Mouse (Mus musculus) ovary, adult 18-20 months (tissue): ENCODE measurements around the gene Clec12a.
"Not testable (repeated sequence)": the region's sequence is repeated elsewhere in the genome, so short reads cannot be mapped to it uniquely, and the experiment has no call there.

Source experiments
- DNase-seq: peaks from one replicate; pipeline ENCODE4 v3.0.0; 2022; ENCODE audit warnings: low spot score, mixed read lengths

The Clec12a gene

DNA sequence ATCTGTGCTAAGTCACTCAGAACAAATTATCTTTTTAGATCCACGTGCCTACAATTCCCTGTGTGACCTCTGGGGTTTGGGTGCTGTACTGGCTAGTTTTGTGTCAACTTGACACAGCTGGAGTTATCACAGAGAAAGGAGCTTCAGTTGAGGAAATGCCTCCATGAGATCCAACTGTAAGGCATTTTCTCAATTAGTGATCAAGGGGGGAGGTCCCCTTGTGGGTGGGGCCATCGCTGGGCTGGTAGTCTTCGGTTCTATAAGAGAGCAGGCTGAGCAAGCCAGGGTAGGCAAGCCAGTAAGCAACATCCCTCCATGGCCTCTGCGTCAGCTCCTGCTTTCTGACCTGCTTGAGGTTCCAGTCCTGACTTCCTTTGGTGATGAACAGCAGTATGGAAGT is at the start of gene Clec12a:
Clec12a (plus strand) TSS at position 301 of the 400 bp plus-strand sequence.
- not testable (repeated sequence) for DNase-seq

DNA sequence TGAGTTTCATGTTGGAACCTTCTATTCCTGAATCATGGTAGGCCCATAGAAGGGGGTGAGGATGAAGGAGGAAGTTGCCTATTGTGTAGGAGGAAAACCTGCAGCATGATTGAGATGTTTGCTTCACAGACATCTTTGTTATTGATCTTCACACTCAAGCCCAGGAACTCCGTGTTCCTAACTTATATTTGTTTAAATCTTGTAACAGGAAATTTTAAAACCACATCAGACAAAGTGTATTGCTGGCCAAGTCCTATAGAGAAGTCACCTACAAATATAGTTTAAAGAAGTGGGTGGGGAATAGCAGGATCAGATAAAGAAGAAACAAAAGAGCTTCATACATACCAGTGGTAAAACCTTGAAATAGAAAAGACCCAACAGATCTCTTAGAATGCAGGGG is 38.3 kb upstream of the Clec12a start:
- no peak for DNase-seq

DNA sequence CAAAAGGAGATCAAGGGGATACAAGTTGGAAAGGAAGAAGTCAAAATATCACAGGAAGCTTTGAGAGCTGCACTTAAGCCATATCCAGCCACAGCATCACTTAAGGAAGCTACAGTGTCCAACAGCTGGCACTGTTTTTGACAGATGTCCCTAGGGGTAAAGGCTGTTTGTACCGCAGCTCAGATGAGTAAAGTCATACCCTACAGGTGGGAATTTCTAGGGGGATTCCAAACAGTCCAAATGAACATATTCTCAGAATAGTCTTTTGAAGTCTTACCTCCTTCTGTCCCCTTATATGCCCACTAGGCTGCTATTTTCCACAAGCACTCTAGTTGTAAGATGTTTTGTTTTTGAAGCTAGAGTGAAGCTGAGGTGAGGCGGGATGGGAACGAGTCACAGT is 30.0 kb upstream of the Clec12a start:
- no peak for DNase-seq

DNA sequence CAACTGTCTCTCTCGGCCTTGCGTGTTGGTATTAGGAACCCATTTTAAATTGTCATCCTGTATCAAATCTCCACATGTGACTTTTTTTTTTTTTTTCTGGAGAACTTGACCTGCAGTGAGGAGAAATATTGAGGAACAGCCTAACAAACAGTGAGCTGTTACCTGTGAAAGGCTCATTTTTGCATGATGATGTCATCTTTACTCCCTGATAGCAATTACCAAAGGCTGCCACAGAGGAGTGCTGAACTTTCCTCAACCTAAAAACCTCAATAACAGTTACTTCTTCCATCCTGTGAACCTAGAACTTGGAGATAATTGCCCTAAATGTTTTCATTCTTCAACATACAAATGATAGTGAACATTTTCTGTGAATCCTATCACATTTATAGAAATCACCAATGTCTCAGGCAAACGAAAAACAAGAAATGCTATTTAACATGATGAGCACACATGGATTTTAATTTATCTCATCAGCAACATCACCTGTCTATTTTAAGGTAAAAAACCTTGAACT is 27.8 kb upstream of the Clec12a start:
- no peak for DNase-seq

DNA sequence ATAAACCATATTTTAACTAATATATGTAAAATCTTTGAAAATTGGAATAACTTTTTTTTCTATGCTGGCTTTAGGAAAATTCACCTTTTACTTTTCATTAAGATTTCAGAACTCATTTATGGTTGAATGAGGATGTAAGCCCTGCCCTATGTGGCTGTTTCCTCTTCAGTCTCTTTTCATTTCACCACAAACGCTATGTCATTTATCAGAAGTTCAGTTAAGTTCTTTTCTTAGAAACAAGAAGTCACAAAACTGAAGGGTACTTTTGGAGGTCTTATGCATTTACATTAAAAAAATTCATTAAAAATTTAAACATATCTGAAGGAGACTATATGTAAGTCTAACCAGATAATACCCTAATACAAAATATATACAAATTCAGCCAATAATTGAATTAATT is 26.8 kb upstream of the Clec12a start:
- no peak for DNase-seq

DNA sequence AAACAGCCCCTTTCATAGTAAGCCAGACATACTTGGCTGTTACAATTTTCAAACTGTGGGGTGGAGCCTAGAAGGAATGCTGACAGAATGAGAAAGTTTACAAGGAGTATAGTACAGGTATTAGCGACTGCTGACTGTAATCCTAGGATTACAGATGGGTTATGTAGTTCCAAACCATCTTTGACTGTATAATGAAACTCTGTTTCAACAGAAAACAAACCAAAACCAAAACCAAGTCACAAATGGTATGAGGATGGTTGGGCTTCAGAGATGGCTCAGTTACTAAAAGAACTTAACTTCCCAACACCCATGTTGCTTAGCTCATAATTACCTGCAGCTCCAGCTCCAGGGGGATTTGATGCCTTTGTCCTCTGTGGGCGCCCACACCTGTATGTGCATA is 26.0 kb upstream of the Clec12a start:
- no peak for DNase-seq

DNA sequence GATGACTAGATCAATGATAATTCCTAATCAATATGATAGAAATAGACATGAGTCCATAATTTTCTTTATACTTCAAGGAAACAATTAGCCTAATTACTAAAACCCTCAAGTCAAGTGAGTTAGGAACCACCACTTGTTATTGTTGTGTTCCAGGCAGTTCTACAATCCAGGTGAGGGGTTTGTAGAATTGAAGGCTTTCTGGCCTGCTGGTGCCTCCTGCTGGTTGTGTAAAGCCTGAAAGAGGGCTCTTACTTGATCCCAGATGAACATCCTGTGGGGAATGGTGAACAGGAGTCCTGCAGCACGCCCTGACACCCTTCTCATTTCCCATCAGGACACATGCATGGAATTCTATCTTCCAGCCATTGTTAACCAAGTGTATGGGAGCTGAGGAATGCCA is 24.1 kb upstream of the Clec12a start:
- no peak for DNase-seq

DNA sequence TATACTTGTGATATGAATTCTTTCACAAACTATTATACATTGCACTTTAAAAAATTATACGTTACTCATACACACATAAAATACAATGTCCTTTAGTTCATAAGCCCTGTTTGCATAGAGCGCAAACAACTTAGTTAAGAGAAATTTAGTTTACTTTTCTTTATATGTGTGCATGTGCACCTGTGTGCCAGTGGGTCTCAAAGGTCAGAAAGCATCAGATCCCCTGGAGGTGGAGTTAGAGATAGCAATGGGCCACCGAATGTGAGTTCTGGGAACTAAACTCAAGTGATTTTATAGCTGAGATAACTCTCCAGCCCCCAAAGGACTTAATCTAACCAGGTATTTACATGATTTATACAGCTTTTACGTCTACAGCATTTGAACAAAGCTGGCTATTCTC is 23.2 kb upstream of the Clec12a start:
- no peak for DNase-seq

DNA sequence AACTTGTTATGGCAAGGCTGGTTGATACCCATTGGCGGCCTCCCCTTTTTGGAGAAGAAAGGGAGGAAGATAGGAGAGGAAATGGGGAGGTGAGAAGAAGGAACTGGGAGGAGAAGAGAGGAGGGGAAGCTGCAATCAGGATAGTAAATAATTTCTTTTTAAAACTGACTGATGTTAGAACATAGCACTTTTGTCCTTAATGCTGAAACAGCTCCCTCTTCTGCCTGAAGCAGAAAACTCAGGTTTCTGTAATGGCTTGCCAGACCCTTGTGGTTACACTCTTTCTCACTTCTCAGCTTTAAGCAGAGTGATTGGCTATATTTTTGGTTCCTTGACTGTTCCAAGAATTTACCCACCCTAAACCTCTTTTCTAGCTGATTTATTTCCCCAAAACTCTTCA is 16.5 kb upstream of the Clec12a start:
- no peak for DNase-seq

DNA sequence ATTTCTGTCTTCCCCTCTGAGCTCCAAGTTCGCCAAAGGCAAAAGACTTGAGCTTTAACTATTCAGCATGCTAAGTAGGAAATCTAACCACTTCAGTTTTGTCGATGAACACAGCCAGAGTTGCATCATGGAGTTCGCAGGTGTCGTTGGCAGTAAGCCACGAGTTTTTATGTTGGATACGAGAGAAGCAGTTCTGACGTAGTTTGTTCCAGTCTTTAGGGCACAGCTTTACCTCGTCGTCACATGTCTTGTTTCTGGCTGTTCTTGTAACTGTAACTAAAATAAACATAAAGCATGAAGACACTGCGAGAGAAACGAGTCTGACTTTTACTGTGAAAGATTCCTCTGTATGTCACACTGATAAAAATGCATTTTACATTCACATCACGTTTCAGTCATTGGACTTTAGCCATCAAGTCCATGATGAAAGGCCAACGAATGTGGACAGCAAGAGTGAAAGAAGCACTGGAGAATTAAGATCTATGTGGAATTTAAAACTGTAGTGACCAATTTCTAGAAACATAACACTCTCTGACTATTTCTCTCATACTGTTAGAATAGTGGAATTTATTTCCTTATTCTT is 15.8 kb upstream of the Clec12a start:
- DNase-seq = no peak

DNA sequence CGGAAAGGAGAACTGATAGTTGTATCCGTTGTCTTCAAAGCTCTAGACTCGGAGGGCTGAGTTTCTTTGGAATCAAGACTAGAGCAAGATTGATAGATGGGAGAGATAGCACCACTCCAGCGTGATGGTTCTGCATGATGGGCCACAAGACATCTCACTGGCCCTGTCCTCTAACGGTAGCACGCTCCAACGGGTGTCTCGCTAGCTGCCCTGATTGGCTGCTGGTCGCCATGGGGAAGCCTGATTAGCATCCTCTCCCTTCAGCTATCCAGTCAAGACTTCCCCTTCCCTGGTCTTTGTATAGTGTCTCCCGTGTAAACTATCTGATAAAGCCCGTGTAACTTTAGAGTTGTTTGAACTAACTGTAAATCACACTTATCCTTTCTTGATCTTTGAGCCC is 10.9 kb upstream of the Clec12a start, which contains the start of gene 4922502D21Rik:
4922502D21Rik (minus strand) TSS at position 187 of the 400 bp plus-strand sequence.
- DNase-seq = no peak

DNA sequence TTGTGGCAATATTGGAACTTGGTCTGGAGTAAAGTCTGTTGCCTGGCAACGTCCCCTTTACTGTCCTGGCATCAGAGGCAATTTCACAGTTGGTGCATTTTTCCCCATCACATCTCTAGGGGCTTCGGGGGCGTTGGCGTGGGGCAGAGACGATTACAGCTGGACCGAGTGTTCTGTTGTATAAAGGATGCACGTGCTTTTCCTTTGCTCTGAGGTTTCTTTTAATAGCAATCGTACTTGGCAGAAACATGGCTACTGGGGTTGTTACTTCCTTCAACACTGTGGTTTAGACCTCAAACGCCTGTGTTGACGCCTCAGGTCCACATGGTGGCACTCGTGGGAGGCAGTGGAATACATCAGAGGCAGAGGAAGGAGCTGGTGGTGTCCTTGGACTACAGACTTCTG is 8.8 kb upstream of the Clec12a start:
- peak; percentile 28 for DNase-seq

DNA sequence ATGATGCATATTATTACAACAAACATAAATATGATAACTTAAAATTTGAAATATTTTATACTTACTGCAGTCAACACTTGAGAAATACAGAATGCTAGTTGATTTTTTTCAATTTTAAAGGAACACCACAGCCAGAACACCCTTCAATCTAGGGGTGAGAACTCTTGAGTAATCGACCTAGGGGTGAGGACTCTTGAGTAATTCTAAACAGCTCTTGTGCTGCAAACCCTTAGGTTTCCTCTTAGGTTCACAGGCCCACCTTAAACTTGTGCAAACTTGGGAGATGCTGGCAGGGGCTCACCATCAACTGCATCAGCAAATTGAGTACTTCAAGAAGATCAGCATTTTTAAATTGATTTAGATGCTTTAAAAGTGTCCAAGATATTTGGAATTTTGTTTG is 4.7 kb upstream of the Clec12a start:
- no peak for DNase-seq

DNA sequence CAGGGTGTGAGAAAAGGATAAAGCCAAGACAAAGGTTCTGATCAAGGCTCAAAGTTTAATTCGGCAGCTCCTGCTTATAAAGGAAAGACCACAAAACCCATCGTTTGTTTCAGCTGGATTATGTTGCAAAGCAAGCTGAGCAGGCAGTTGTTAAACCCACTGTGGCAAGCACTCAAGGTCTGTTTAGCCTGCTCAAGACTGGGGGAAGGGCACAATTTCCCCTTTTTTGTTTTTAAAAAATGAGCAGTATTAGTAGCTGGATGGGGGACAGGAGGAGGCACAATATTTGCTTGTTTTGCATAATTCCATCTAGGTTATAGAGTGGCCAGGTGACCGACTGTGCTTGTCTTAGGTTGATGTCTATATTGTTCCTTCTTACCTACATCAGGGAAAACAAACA is 1.9 kb downstream of the Clec12a start:
- DNase-seq = no peak

DNA sequence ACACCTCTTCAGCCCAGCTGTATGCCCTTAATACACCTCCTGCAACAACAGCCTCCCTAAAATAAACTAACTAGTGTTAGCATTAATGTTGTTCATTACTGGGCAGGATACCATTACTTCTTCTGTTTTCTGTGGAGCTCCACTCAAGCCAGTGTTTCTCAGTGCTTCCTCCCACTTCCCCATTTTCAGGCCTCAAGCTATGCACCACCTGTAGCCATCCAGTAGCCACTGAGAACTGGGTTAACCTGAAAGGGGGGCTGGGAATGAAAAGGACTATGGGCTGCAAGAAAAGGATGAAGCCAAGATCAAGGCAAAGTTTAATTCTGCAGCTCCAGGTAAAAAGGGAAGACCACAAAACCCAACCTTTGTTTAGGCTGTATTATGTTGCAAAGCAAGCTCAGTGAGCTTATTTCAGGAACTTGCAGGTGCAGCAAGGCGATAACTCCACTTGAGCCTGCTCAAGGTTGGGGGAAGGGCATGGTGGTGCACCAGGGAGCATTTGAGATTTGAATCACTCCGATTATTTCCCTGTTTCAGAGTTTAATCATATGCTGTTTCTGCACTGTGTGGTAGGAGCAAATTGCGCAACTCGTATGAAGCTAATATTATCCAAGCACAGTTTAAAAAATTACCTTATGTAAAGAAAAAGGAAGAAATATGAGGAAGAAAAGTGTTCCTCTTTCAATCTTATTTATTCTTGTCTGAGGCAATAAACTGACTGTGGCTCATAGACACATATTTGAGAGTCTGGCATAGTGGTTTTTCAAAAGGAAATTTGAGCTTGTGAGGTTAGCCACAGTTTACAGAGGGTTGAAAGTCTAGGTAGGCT is 7.2 kb downstream of the Clec12a start:
- no peak for DNase-seq

DNA sequence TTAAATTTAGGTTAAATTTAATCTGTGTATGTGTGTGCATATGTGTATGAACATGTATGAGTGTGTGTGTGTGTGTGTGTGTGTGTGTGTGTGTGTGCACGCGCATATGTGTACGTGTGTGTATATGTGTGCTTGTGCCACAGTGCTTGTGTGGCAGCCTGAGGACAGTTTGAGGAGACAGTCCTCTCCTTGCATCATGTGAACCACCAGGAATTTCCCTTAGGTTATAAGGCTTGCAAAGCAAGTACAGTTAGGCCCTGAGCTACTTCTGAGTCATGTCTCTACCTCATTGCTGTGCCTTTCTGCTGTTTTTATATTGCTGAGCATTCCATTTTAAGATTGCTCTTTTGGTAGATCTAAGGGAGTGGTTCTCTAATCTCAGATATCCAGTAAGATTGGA is 8.6 kb downstream of the Clec12a start:
- no peak for DNase-seq

DNA sequence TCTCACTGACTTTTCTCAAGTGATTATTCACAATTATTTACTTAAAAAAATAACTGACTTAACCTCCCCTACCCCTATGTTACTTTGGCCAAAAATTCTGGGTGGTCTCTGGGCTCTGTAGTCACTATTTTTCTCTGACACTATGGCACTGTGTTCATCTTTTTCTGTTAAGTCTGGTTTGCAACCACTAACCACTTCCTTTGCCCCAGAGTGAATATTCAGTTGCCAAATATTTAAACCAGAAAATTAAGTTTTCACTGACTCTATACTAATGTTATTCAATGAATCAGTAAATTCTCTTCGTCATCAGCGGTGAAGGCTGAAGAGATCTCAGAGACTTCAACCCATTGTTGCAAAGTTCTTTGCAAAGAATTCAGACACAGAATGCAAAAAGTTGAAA is 13.3 kb downstream of the Clec12a start:
- no peak for DNase-seq

DNA sequence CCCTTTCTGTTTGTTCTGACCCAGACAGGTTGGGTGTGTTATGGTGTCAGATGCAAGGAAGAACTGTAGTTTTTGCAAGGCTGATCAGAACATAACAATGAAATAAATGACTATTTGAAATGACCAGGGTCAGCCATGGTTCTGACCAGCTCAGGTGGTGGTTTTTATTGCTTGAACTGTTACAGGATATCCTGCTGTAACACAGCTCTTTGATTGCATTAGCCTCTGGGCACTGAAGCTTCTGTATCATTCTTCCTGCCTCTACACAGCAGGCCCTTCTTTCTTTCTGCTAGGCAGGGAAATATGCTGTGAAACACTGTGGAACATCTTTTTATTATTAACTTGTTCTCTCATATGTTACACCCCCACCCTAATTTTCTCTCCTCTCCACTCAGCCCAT is 13.9 kb downstream of the Clec12a start:
- DNase-seq = no peak

DNA sequence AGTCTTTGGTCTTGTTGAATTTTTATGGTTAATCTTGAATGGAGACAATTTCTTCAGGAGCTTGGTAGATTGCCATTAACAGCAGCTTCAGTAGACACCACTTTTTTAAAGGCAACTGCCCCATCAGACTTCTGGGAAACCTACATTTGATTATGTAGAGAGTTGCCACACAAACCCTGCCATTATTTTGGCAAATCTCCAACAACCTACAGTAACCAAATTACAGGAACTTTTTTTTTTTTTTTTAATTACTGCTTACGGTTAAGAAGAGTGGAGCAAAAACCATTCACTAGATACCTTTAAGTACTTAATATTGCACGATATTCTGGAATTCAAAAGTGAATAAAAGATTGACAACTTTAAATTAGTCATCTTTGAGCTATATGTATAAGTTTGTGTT is 17.0 kb downstream of the Clec12a start:
- no peak for DNase-seq

DNA sequence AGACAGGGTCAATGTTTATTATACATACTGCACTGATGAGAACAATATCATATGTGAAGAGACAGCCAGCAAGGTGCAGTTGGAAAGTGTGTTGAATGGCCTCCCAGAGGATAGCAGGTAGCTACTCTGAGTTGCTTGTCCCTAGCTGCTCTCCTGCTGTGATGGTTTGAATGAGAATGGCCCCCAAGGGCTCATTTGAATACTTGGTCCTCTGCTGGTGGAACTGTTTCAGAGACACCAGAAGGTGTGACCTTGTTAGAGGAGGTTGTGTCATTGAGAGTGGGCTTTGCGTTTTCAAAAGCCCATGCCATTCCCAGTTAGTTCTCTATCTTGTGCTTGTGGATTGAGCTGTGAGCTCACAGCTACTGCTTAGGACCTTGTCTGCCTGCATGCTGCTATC is 21.5 kb downstream of the Clec12a start:
- no peak for DNase-seq

DNA sequence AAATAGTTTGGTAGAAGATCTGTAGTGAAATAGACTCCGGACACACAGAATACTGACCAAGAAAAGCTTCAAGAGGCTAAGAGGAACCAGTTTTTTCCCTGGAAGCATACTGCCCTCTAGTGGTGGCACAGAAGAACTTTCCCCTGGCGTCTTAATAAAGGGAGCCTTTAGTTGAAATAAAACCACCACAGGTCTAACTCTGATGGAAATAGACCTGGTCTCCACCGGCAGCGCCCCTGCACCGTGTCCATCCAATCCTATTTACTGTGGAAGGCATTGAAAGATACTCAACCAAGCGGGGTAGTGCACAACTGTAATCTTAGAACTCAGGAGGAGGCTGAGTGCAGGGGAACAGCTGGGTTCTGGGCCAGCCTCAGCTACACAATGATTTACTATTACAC is 23.5 kb downstream of the Clec12a start:
- no peak for DNase-seq

DNA sequence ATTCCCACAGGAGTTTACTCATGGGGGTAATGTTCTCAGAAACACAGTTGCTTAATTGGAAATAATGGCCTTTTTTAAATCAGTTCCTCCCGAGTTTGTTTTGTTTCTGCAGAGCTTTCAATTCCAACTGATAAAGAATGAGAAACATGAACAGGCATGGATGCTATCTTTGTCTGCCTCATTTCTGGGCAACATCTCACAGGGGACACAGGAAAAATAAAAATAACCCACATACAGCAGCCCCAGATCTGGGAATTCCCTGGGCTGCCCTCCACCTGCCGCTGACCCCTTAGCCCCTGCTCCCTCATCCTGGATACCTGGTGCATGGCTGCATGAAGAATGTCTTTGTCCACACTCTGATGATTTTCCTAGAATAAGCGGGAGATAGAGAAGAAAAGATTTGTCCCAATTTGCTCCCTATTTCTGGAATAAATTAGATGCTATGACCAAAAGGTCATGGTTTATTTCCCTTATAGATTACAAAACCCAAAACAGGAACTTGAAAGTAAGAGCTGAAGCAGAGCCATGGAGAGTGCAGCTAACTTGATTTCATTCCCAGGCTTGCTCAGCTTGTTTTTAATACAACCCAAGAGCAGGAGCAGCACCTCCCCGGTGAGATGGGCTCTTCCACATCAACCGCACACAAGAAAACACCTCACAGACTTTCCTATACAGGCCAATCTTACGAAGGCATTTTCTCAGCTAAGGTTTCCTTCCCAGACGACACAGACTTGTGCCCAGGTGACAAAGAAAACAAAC is 27.1 kb downstream of the Clec12a start:
- no peak for DNase-seq

DNA sequence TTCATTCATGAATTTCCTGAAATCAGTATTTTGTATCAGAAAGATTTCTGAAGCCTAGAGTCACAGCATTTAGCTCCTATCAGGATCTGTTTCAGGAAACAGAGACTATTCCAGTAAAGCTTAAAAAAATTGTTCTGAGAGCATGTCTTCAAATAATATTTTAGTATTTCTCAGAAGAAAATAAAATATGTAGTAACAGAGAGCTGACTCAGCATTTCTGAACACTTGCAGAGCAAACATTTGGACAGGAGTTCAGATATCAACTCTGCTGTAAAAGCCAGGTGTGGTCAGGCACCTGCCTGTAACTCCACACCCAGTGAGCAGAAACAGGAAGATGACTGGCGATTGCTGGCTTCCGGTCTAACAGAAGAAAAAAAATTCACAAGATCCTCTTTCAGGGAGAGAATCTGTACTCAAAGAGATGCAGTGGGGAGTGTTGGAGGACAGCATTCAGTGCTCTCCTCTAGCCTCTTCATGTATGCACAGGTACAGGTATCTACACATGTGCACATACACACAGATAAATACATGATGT is 32.5 kb downstream of the Clec12a start:
- DNase-seq = no peak
